Mouse (Mus musculus): ENCODE measurements around the gene Rbms3. TPM values are rescaled to one million over a fixed set of nuclear protein-coding genes. Genes with fewer than 3 reads are reported as not detected.

Gene Rbms3
- 6.6 and 8.3 TPM in 2 replicates for polyA plus RNA-seq (2012; rRNA removed)

DNA sequence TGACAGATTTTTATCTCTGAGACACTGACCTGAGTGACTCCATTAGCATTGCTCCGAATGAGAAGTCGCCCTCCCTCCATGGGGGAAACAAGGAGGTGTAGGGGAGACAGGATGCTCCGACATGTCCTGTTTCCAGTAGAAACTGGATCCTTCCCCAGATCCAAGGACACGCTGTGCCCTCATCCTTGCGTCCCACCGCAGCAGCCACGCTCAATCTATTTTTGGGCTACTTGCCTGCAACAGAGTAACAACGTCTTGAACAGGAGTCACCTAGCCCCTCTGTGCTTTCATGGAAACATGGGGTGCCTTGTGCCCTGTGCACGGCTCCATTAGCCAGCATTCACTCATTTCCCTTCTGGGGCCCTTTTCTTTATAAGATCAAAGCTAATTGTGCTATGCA is at the start of gene Rbms3:
Rbms3 (minus strand) TSS at position 143 of the 400 bp plus-strand sequence.

